ENCODE assay signal across 21 mouse cellular contexts in genomic region chr3:128081430-128081829, GRCm38 (mm10).
DNase-seq lines count a peak whose midpoint lies in the region; ATAC-seq and TF ChIP-seq lines count a peak whose summit lies in the region.
"Had no signal": no experiment of that assay in that cellular context is flagged by ENCODE, and none has a peak within 500 bp of the region (broad histone marks: within the 10 kb centered on the region; RNA-seq: fewer than 3 reads in every experiment).

No protein-coding gene starts in this region.

- H3K27ac ChIP-seq in liver, embryonic 12.5 days = no peak overlapping the region
- no peak overlapping the region for H3K27ac ChIP-seq in liver, embryonic 14.5 days
- H3K27ac ChIP-seq in liver, postnatal 0 days (ENCODE audit: low read depth) = no peak overlapping the region
- H3K27ac ChIP-seq: embryonic facial prominence, embryonic 12.5 days; embryonic facial prominence, embryonic 15.5 days; hindbrain, embryonic 12.5 days; hindbrain, embryonic 15.5 days had no signal

- TF ChIP-seq EP300 in liver, embryonic 14.5 days (IDR thresholded peaks at IDR 0.05; ENCODE audit: low read depth) = no peak
- TF ChIP-seq EP300 in liver, postnatal 0 days (IDR thresholded peaks at IDR 0.05; ENCODE audit: low read depth) = peak; percentile 19; the same call in 1 of the 2 replicates

- no peak for TF ChIP-seq CTCF in liver, embryonic 14.5 days (IDR thresholded peaks at IDR 0.05; ENCODE audit: low read depth)
- no peak for TF ChIP-seq CTCF in liver, postnatal 0 days (IDR thresholded peaks at IDR 0.05; ENCODE audit: low read depth)

- H3K9me3 ChIP-seq in liver, embryonic 12.5 days (replicated peaks) = no peaks in the 10 kb centered on the region
- no peaks in the 10 kb centered on the region for H3K9me3 ChIP-seq in liver, embryonic 14.5 days (ENCODE audit: control insufficient read depth, low read length)
- H3K9me3 ChIP-seq in liver, postnatal 0 days (ENCODE audit: low read length) = no peaks in the 10 kb centered on the region
- H3K9me3 ChIP-seq: embryonic facial prominence, embryonic 12.5 days; embryonic facial prominence, embryonic 15.5 days; heart, embryonic 12.5 days; hindbrain, embryonic 12.5 days; hindbrain, embryonic 15.5 days had no signal

- no peak overlapping the region for H3K4me3 ChIP-seq in liver, embryonic 12.5 days
- H3K4me3 ChIP-seq in liver, embryonic 14.5 days (ENCODE audit: insufficient read depth in 1 of 2, low read depth in 2 of 2, low read length in 2 of 2) = no peak overlapping the region
- H3K4me3 ChIP-seq in liver, postnatal 0 days (ENCODE audit: low read depth, low read length) = no peak overlapping the region
- H3K4me3 ChIP-seq: embryonic facial prominence, embryonic 12.5 days; embryonic facial prominence, embryonic 15.5 days; heart, embryonic 12.5 days; hindbrain, embryonic 12.5 days; hindbrain, embryonic 15.5 days had no signal

- 51% methylated on average over 1 of the region's 1 CpGs for WGBS in liver, embryonic 12.5 days (ENCODE audit: insufficient replicate concordance)
- WGBS in liver, embryonic 14.5 days (ENCODE audit: insufficient replicate concordance) = 38% methylated on average over 1 of the region's 1 CpGs
- WGBS in liver, postnatal 0 days (ENCODE audit: insufficient replicate concordance) = 46% methylated on average over 1 of the region's 1 CpGs

- ATAC-seq in liver, embryonic 12.5 days = peak; percentile 24; the same call in 1 of the 2 replicates
- ATAC-seq in liver, embryonic 14.5 days (ENCODE audit: insufficient read depth) = peak; percentile 37; the same call in 1 of the 2 replicates
- ATAC-seq in liver, postnatal 0 days = peak; percentile 87
- ATAC-seq: CD4-positive, CD25-positive, alpha-beta regulatory T cell, adult 4 months; forebrain, embryonic 14.5 days had no signal

- H3K4me1 ChIP-seq in liver, embryonic 12.5 days = no peaks in the 10 kb centered on the region
- no peaks in the 10 kb centered on the region for H3K4me1 ChIP-seq in liver, embryonic 14.5 days (replicated peaks; ENCODE audit: control insufficient read depth in 2 of 2, insufficient read depth in 2 of 2, low read length in 1 of 2)
- H3K4me1 ChIP-seq in liver, postnatal 0 days (ENCODE audit: insufficient read depth) = no peaks in the 10 kb centered on the region
- H3K4me1 ChIP-seq: embryonic facial prominence, embryonic 12.5 days; embryonic facial prominence, embryonic 15.5 days; hindbrain, embryonic 12.5 days; hindbrain, embryonic 15.5 days had no signal

- H3K27me3 ChIP-seq in liver, embryonic 12.5 days (replicated peaks) = no peaks in the 10 kb centered on the region
- H3K27me3 ChIP-seq in liver, embryonic 14.5 days (ENCODE audit: control insufficient read depth, insufficient read depth, low read length) = no peaks in the 10 kb centered on the region
- H3K27me3 ChIP-seq in liver, postnatal 0 days (ENCODE audit: insufficient read depth, low read length) = no peaks in the 10 kb centered on the region
- H3K27me3 ChIP-seq: embryonic facial prominence, embryonic 12.5 days; embryonic facial prominence, embryonic 15.5 days; heart, embryonic 12.5 days; hindbrain, embryonic 12.5 days; hindbrain, embryonic 15.5 days had no signal

- no peak for DNase-seq in liver
- peak in 1 of 3 experiments; percentile 3 for DNase-seq in liver, embryonic 14.5 days (ENCODE audit: low read depth in 3 of 3, low spot score in 3 of 3)
- no peak for DNase-seq in liver, postnatal 0 days
- no peak for DNase-seq in neural tube, embryonic 10.5 days (ENCODE audit: extremely low spot score, low spot score)
- no peak for DNase-seq in cerebellum, adult 11-12 months
- DNase-seq: adrenal gland, postnatal 10 days; adrenal gland, postnatal 36 days; cerebellum, adult 2 months; cerebellum, adult 9-11 months; cerebellum, postnatal 25 days; gastrocnemius, postnatal 25 days; heart, adult 18-20 months; heart, postnatal 14 days had no signal

- no peaks in the 10 kb centered on the region for H3K36me3 ChIP-seq in liver, embryonic 12.5 days
- no peaks in the 10 kb centered on the region for H3K36me3 ChIP-seq in liver, embryonic 14.5 days (replicated peaks; ENCODE audit: control insufficient read depth, insufficient read depth, low read depth)
- H3K36me3 ChIP-seq in liver, postnatal 0 days (replicated peaks; ENCODE audit: insufficient read depth, low read length) = no peaks in the 10 kb centered on the region
- H3K36me3 ChIP-seq: embryonic facial prominence, embryonic 12.5 days; embryonic facial prominence, embryonic 15.5 days; heart, embryonic 12.5 days; hindbrain, embryonic 12.5 days; hindbrain, embryonic 15.5 days had no signal

- H3K4me2 ChIP-seq in liver, embryonic 12.5 days = no peak overlapping the region
- H3K4me2 ChIP-seq in liver, embryonic 14.5 days (ENCODE audit: low read depth) = no peak overlapping the region
- no peak overlapping the region for H3K4me2 ChIP-seq in liver, postnatal 0 days (ENCODE audit: low read depth, low read length)
- H3K4me2 ChIP-seq: embryonic facial prominence, embryonic 12.5 days; embryonic facial prominence, embryonic 15.5 days; heart, embryonic 12.5 days; hindbrain, embryonic 12.5 days; hindbrain, embryonic 15.5 days had no signal

- no peak overlapping the region for H3K9ac ChIP-seq in liver, embryonic 12.5 days
- H3K9ac ChIP-seq in liver, embryonic 14.5 days (replicated peaks) = no peak overlapping the region
- no peak overlapping the region for H3K9ac ChIP-seq in liver, postnatal 0 days (replicated peaks)
- H3K9ac ChIP-seq: embryonic facial prominence, embryonic 12.5 days; embryonic facial prominence, embryonic 15.5 days; heart, embryonic 12.5 days; hindbrain, embryonic 12.5 days; hindbrain, embryonic 15.5 days had no signal

Comparison
In these comparisons a context has a peak if more than half of its experiments do, and no peak if none do; other contexts are left out.
1. ATAC-seq: peak in every context shown above with its lines; median percentile 87 in liver, postnatal 0 days; 37 in liver, embryonic 14.5 days; 24 in liver, embryonic 12.5 days.